Mouse (Mus musculus) left cerebral cortex, adult 11 months (tissue): Measurements from ENCODE around the gene 5730409E04Rik.
A peak's percentile ranks its signal among the peaks of the same experiment; 100 is the strongest.

Experiments used
- DNase-seq: peaks from one replicate; pipeline ENCODE4 v3.0.0; 2022; ENCODE audit warnings: low spot score

5730409E04Rik gene

DNA sequence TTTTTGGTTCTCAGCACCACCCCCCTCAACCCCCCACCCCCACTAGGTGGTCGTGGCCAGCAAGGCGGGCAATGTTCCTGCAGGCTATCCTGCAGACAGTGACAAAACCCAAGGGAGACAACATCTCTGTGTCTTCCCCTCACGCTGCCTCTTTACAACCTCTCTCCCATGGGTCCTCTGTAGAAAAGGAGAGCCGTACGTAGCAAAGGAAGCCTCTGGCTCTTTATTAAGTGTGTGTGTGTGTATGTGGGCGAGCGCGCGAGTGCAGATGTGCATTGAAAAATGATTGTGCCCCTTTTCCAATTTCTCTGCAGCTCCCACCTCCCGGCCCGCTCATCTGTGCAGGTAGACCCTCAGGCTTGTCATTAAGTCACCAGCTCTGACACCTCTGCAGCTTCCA, 26.7 kb downstream of the 5730409E04Rik start:
- no peak for DNase-seq

- DNase-seq, result no peak
Observed at GRCm38 (mm10) chr4:126637446-126637845, 27.8 kb downstream of the 5730409E04Rik start.

DNA sequence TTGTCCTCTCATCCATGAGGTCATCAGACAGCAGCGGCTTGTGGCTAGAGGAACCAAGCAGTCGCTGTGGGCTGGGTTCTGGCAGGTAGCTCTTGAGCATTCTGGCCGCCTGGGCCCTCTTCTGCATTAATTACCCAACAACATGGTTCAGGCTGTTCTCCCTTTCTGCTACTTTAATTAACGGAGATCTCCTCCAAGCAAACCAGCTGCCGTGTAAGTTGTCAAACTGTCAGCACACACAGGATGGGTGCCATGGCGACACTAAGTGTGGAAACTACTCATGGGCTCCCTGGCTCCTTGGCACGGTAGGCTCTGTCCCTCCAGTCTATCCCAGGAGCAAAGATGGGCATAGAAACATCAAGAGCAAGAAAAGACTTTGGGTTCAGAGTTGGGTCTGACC, 29.7 kb downstream of the 5730409E04Rik start:
- DNase-seq, result no peak

DNA sequence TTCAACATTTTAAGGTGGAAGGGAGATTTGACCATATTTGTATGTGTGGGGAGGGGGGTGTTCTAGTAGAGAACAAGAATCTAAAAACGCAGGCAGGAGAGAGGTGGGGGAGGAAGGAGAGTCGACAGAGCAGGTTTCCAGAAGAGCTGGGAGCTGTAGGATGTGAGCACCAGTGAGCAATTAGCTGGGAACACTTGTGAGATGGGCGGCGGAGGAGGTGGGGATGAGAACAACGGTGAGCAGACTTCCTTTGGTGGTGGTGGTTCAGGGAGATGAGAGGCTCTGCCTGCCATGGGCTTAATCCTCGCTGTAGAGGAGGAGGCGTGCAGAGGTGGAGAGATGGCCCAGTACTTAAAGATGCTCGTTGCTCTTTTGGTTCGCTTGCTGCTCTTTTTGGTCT, 32.3 kb downstream of the 5730409E04Rik start:
- DNase-seq, result peak; percentile 40

DNA sequence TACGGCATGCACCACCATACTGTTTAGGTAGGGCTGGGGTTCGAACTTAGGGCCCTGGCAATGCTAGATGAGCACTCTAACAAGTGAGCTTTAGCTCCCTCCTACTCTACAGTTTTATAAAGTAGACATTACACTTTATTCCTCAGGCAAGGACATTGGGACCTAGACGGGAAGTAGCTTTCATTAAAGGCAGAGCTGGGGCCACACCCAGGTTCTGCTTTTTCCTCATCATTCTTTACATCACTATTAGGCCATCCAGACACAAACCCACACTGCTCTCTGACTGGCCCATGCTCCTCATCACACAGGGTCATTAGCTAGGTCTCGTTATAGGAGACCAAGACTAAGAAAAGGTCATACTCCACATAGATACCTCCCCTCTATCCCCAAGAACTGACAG, 34.2 kb downstream of the 5730409E04Rik start:
- DNase-seq, result no peak

GRCm38 (mm10) chr4:126644333-126644963, 34.8 kb downstream of the 5730409E04Rik start:
- no peak for DNase-seq

GRCm38 (mm10) chr4:126647996-126648910, 38.6 kb downstream of the 5730409E04Rik start:
- no peak for DNase-seq

DNA sequence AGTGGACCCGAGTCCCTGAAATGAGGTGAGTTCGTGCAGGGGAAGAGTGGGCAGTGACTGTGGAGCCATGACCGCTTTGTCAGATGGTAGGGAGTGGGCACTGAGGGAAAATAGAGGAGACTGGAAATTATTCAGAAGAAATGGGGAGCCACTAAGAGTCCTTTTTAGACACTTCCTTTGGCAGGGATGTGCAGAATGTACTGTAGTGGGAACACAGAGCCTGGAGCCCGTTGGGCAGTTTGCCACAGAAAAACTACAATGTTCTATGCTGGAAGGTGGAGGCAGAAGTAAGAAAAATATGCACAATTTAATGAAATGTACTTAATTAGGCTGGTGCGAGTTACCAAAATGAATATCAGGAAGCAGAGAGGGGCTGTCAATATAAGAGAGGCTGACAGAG, 43.5 kb downstream of the 5730409E04Rik start:
- no peak for DNase-seq

DNA sequence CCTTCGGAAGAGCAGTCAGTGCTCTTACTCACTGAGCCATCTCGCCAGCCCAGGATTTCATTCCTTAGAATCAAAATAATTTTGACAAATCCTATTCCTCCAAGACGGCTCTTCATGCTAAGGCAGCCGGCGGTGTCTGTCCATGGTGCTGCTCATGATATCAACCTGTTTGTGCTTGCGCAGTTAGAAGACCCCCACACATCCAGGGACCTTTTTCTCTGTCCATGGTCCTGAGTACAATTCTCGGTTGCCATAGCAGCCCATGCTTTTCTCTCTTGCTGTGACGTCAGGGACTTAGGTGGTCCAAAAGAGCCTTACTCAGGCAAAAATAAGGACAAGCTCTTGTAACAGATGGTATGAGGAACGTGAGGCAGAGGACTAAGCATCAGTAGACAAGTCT, 45.7 kb downstream of the 5730409E04Rik start:
- DNase-seq, result no peak

- no peak for DNase-seq
Observed at GRCm38 (mm10) chr4:126661249-126661648, 51.6 kb downstream of the 5730409E04Rik start.
